23 mouse cellular contexts compared by ENCODE assay signal in the genomic region with DNA sequence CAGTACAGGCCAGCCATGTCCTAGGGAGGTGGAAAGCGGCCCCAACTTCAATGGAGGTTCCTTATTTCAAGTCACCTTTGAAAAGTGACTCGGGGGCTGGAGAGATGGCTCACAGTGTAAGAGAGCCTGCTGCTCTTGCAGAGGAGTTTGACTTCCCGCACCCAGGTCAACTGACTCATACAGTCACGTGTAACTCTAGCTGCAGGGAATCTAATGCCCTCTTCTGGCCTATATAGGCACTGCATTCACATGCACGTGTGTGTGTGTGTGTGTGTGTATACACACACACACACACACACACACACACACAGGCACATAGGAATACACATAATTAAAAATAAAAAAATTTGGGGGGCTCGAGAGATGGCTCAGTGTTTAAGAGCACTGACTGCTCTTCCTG. TPM values are rescaled to one million over a fixed set of nuclear protein-coding genes. Genes with fewer than 3 reads are reported as not detected.
DNase-seq lines count a peak whose midpoint lies in the region; ATAC-seq and TF ChIP-seq lines count a peak whose summit lies in the region.
"Had no signal": no experiment of that assay in that cellular context is flagged by ENCODE, and none has a peak within 500 bp of the region (broad histone marks: within the 10 kb centered on the region; RNA-seq: fewer than 3 reads in every experiment).

No protein-coding gene starts in this region.

- intact Hi-C loops in left cerebral cortex, postnatal 25 days (cut with DNase I) = no loop called here

- no peaks in the 10 kb centered on the region for H3K79me2 ChIP-seq in MEL (ENCODE audit: control insufficient read depth, insufficient read depth, low read length, poor library complexity)

- H3K27ac ChIP-seq in intestine, postnatal 0 days (ENCODE audit: low read depth, low read length) = no peak overlapping the region
- no peak overlapping the region for H3K27ac ChIP-seq in intestine, embryonic 16.5 days (ENCODE audit: low read length)
- no peak overlapping the region for H3K27ac ChIP-seq in midbrain, postnatal 0 days (ENCODE audit: low read depth, low read length)
- no peak overlapping the region for H3K27ac ChIP-seq in midbrain, embryonic 13.5 days
- no peak overlapping the region for H3K27ac ChIP-seq in MEL (ENCODE audit: control insufficient read depth, low read depth, low read length)
- H3K27ac ChIP-seq: forebrain, embryonic 13.5 days; hindbrain, embryonic 12.5 days; macrophage had no signal

- no peaks in the 10 kb centered on the region for H3K4me1 ChIP-seq in intestine, postnatal 0 days (replicated peaks; ENCODE audit: control insufficient read depth, insufficient read depth, low read length)
- H3K4me1 ChIP-seq in intestine, embryonic 16.5 days (ENCODE audit: control insufficient read depth, insufficient read depth, low read length) = no peaks in the 10 kb centered on the region
- no peaks in the 10 kb centered on the region for H3K4me1 ChIP-seq in midbrain, postnatal 0 days (ENCODE audit: insufficient read depth, low read length)
- H3K4me1 ChIP-seq in midbrain, embryonic 13.5 days (replicated peaks) = no peaks in the 10 kb centered on the region
- H3K4me1 ChIP-seq in MEL (ENCODE audit: control insufficient read depth in 1 of 2, insufficient read depth in 2 of 2, low read length in 2 of 2) = no peaks in the 10 kb centered on the region
- H3K4me1 ChIP-seq: forebrain, embryonic 13.5 days; hindbrain, embryonic 12.5 days had no signal

- TF ChIP-seq POLR2A in MEL (IDR thresholded peaks at IDR 0.05; ENCODE audit: control insufficient read depth in 1 of 2, insufficient read depth in 1 of 2, low read depth in 1 of 2, low read length in 2 of 2, poor library complexity in 1 of 2) = no peak

- H3K9me3 ChIP-seq in intestine, postnatal 0 days (ENCODE audit: control insufficient read depth) = no peaks in the 10 kb centered on the region
- no peaks in the 10 kb centered on the region for H3K9me3 ChIP-seq in intestine, embryonic 16.5 days (ENCODE audit: control insufficient read depth, low read length)
- no peaks in the 10 kb centered on the region for H3K9me3 ChIP-seq in midbrain, postnatal 0 days (ENCODE audit: low read length)
- H3K9me3 ChIP-seq in midbrain, embryonic 13.5 days = no peaks in the 10 kb centered on the region
- H3K9me3 ChIP-seq in MEL (replicated peaks; ENCODE audit: insufficient read depth, low read length) = no peaks in the 10 kb centered on the region
- H3K9me3 ChIP-seq: forebrain, embryonic 13.5 days; hindbrain, embryonic 12.5 days had no signal

- TF ChIP-seq EP300 in MEL (IDR thresholded peaks at IDR 0.05; ENCODE audit: low read depth in 1 of 2, low read length in 2 of 2) = no peak

- no peaks in the 10 kb centered on the region for H3K36me3 ChIP-seq in intestine, postnatal 0 days (ENCODE audit: control insufficient read depth, insufficient read depth)
- H3K36me3 ChIP-seq in intestine, embryonic 16.5 days (ENCODE audit: control insufficient read depth, insufficient read depth, low read length) = no peaks in the 10 kb centered on the region
- no peaks in the 10 kb centered on the region for H3K36me3 ChIP-seq in midbrain, postnatal 0 days (ENCODE audit: insufficient read depth, low read length)
- H3K36me3 ChIP-seq in midbrain, embryonic 13.5 days = no peaks in the 10 kb centered on the region
- no peaks in the 10 kb centered on the region for H3K36me3 ChIP-seq in MEL (ENCODE audit: control insufficient read depth in 1 of 2, insufficient read depth in 2 of 2, low read length in 2 of 2)
- H3K36me3 ChIP-seq: hindbrain, embryonic 12.5 days had no signal

- WGBS in intestine, postnatal 0 days = 73% methylated on average over 6 of the region's 6 CpGs
- 75% methylated on average over 6 of the region's 6 CpGs for WGBS in intestine, embryonic 16.5 days
- WGBS in midbrain, postnatal 0 days = 73% methylated on average over 6 of the region's 6 CpGs
- 73% methylated on average over 6 of the region's 6 CpGs for WGBS in midbrain, embryonic 13.5 days

- no peak overlapping the region for H3K4me3 ChIP-seq in intestine, postnatal 0 days (ENCODE audit: low read depth, low read length)
- no peak overlapping the region for H3K4me3 ChIP-seq in intestine, embryonic 16.5 days (ENCODE audit: low read length)
- no peak overlapping the region for H3K4me3 ChIP-seq in midbrain, postnatal 0 days (ENCODE audit: low read depth, low read length)
- H3K4me3 ChIP-seq in midbrain, embryonic 13.5 days (replicated peaks) = no peak overlapping the region
- H3K4me3 ChIP-seq in MEL (ENCODE audit: control insufficient read depth in 1 of 2, insufficient read depth in 1 of 2, low read depth in 2 of 2, low read length in 2 of 2) = no peak overlapping the region
- H3K4me3 ChIP-seq: forebrain, embryonic 13.5 days; hindbrain, embryonic 12.5 days had no signal

- no peak for TF ChIP-seq RAD21 in MEL (IDR thresholded peaks at IDR 0.05; ENCODE audit: low read depth, low read length)

- no peak overlapping the region for H3K9ac ChIP-seq in intestine, postnatal 0 days (ENCODE audit: low read depth, low read length)
- H3K9ac ChIP-seq in intestine, embryonic 16.5 days (ENCODE audit: low read depth, low read length) = no peak overlapping the region
- H3K9ac ChIP-seq in midbrain, postnatal 0 days (replicated peaks; ENCODE audit: low read length, poor library complexity, severe bottlenecking) = no peak overlapping the region
- H3K9ac ChIP-seq in midbrain, embryonic 13.5 days (replicated peaks) = no peak overlapping the region
- H3K9ac ChIP-seq in MEL (ENCODE audit: control insufficient read depth, low read depth, low read length, poor library complexity, severe bottlenecking) = no peak overlapping the region
- H3K9ac ChIP-seq: forebrain, embryonic 13.5 days; hindbrain, embryonic 12.5 days had no signal

- DNase-seq in midbrain, postnatal 0 days (ENCODE audit: low spot score) = no peak
- peak; percentile 11 for DNase-seq in MEL (ENCODE audit: low read depth, low spot score)
- no peak for DNase-seq in left cerebral cortex, postnatal 25 days (ENCODE audit: low spot score in 2 of 2)
- DNase-seq: adrenal gland, postnatal 36 days; cerebellum, adult 9-11 months; embryo, embryonic 11 days; gastrocnemius, postnatal 25 days; kidney, adult 11 months; kidney, postnatal 36 days; left cerebral cortex, postnatal 4 days; midbrain, embryonic 14.5 days; right cerebral cortex, adult 18-20 months; thymus, adult 2 months had no signal

- no peak overlapping the region for H3K4me2 ChIP-seq in intestine, postnatal 0 days (replicated peaks; ENCODE audit: low read depth)
- no peak overlapping the region for H3K4me2 ChIP-seq in intestine, embryonic 16.5 days (ENCODE audit: low read depth, low read length)
- H3K4me2 ChIP-seq in midbrain, postnatal 0 days (ENCODE audit: low read depth, low read length, poor library complexity, severe bottlenecking) = no peak overlapping the region
- H3K4me2 ChIP-seq in midbrain, embryonic 13.5 days (replicated peaks) = no peak overlapping the region
- H3K4me2 ChIP-seq: forebrain, embryonic 13.5 days; hindbrain, embryonic 12.5 days had no signal

- H3K27me3 ChIP-seq in intestine, postnatal 0 days (replicated peaks; ENCODE audit: control insufficient read depth, insufficient read depth, low read length) = no peaks in the 10 kb centered on the region; the same call in 1 of the 2 replicates
- H3K27me3 ChIP-seq in intestine, embryonic 16.5 days (replicated peaks; ENCODE audit: control insufficient read depth, insufficient read depth, low read length) = no peaks in the 10 kb centered on the region
- H3K27me3 ChIP-seq in midbrain, postnatal 0 days (ENCODE audit: insufficient read depth, low read length) = peaks cover 3% of the 10 kb centered on the region; the same call in 1 of the 2 replicates
- H3K27me3 ChIP-seq in midbrain, embryonic 13.5 days = peaks cover 16% of the 10 kb centered on the region
- H3K27me3 ChIP-seq in MEL (ENCODE audit: control insufficient read depth in 1 of 2, insufficient read depth in 2 of 2, low read length in 2 of 2) = no peaks in the 10 kb centered on the region; a peak in 1 of 4 replicates

- no peak for ATAC-seq in intestine, postnatal 0 days
- no peak for ATAC-seq in intestine, embryonic 16.5 days
- no peak for ATAC-seq in midbrain, postnatal 0 days (ENCODE audit: low FRiP score)
- ATAC-seq in midbrain, embryonic 13.5 days = no peak
- ATAC-seq in granulocyte monocyte progenitor cell, adult 5-6 weeks (replicated peaks; ENCODE audit: poor library complexity, severe bottlenecking) = no peak; the same call in 1 of the 2 replicates
- ATAC-seq: CD4-positive, CD25-positive, alpha-beta regulatory T cell, adult 4 months; forebrain, embryonic 13.5 days; Patski had no signal

- TF ChIP-seq CTCF in intestine, postnatal 0 days (IDR thresholded peaks at IDR 0.05; ENCODE audit: low read depth) = peak; percentile 20; the same call in 1 of the 2 replicates
- peak; percentile 38 for TF ChIP-seq CTCF in midbrain, postnatal 0 days (IDR thresholded peaks at IDR 0.05)
- TF ChIP-seq CTCF in MEL (IDR thresholded peaks at IDR 0.05 in 2 of 3, conservative IDR thresholded peaks at IDR 0.05 in 1 of 3; ENCODE audit: control insufficient read depth in 1 of 3, insufficient read depth in 1 of 3, low read depth in 2 of 3, low read length in 3 of 3, poor library complexity in 1 of 3, severe bottlenecking in 1 of 3) = peak in 1 of 3 experiments; percentile 7; a peak in 1 of 6 replicates

TF ChIP-seq in MEL, 35 proteins besides CTCF, POLR2A, EP300 and RAD21:
- TF ChIP-seq KAT2A (conservative IDR thresholded peaks at IDR 0.05; ENCODE audit: low read depth, low read length) (no peak), UBTF (IDR thresholded peaks at IDR 0.05; ENCODE audit: borderline replicate concordance, insufficient read depth, low read depth, low read length) (no peak), TAL1 (IDR thresholded peaks at IDR 0.05; ENCODE audit: low read length) (no peak)

RNA-seq across cellular contexts. Expression of gene Onecut1, which starts 14.6 kb away (rescaled TPM):
- 0.07 TPM in 1 of 2 replicates, not detected in the other for polyA plus RNA-seq in intestine, postnatal 0 days (2015; fragmentation: Nextera tagmentation; extraction: Ambion mirVana)
- 0.82 and 0.92 TPM in 2 replicates for polyA plus RNA-seq in intestine, embryonic 16.5 days (2015; fragmentation: Nextera tagmentation; extraction: Ambion mirVana)
- 7.5 and 8.4 TPM in 2 replicates for total RNA-seq in midbrain, postnatal 0 days (2014; rRNA removed)
- polyA plus RNA-seq in midbrain, postnatal 0 days (2015; fragmentation: Nextera tagmentation; extraction: Ambion mirVana) = 3.8 and 5.0 TPM in 2 replicates
- polyA plus RNA-seq in midbrain, embryonic 13.5 days (2015; fragmentation: Nextera tagmentation; extraction: Ambion mirVana) = 10.4 and 10.7 TPM in 2 replicates
- total RNA-seq in MEL (2012; rRNA removed) = not detected in 2 replicates
- not detected for polyA plus RNA-seq in MEL (2012; ENCODE audit: insufficient read depth in 1 of 2, insufficient read length in 2 of 2, low read depth in 1 of 2, low replicate concordance in 2 of 2, missing spikeins in 1 of 2)
- total RNA-seq in granulocyte monocyte progenitor cell, adult 5-6 weeks (2014; fragmentation: Nextera tagmentation) = not detected in 2 replicates
- total RNA-seq in granulocyte monocyte progenitor cell, adult 5-6 weeks (2017) = not detected in 2 replicates
- under 1 TPM; 0.14 to 0.27 TPM for total RNA-seq in left cerebral cortex, postnatal 25 days (2021)
- total RNA-seq: gastrocnemius, postnatal 25 days had no signal
- polyA plus RNA-seq: CD4-positive, CD25-positive, alpha-beta regulatory T cell, adult 4 months; heart, postnatal 0 days; macrophage; Patski had no signal
